Mouse (Mus musculus) heart, postnatal 36 days (tissue): Measurements from ENCODE around the gene Calm1. TPM values are rescaled to one million over a fixed set of nuclear protein-coding genes. Genes with fewer than 3 reads are reported as not detected.
"Not testable (repeated sequence)": the region's sequence is repeated elsewhere in the genome, so short reads cannot be mapped to it uniquely, and the experiment has no call there.

Source experiments
- DNase-seq, 2 experiments: peaks; one replicate each; pipeline ENCODE4 v3.0.0; 2021 to 2022
- intact Hi-C: fragments of 180-260 bp; cut with DNase I; formaldehyde crosslinking; loops from one replicate; pipeline ENCODE4 v1.15.1; 2025
- total RNA-seq, 2 experiments: library from RNA; stranded (reverse); gene quantifications; 2 replicates each; pipeline ENCODE4 v1.2.3; 2021

Gene Calm1
- 100 to 1,000 TPM; 223 to 265 TPM for total RNA-seq

GRCm38 (mm10) chr12:100198967-100199660 is at the start of gene Calm1:
Gene Calm1, plus strand, starts transcription at chr12:100199435.
- intact Hi-C loops = loop anchor here (1.0 to 5.0 kb wide), 2 partner anchors 12 to 42 kb away; partner anchors contain the start of gene Nrde2
- DNase-seq = peak; percentile 97

- DNase-seq = no peak
- intact Hi-C loops = loop anchor here (10.0 kb wide), 2 partner anchors 572 to 772 kb away; partner anchors contain the start of gene Rps6ka5
Observed at GRCm38 (mm10) chr12:100152466-100152865, 46.8 kb upstream of the Calm1 start.

- DNase-seq = peak; percentile 86 to 91
- intact Hi-C loops = loop anchor here (5.0 to 10.0 kb wide), 3 partner anchors 38 to 765 kb away; partner anchors contain the start of genes Calm1 and Rps6ka5
Observed at GRCm38 (mm10) chr12:100159261-100159975, 39.8 kb upstream of the Calm1 start, which contains the start of gene Nrde2. Gene Nrde2, minus strand, starts transcription at chr12:100159653.

GRCm38 (mm10) chr12:100164991-100165500 is 34.2 kb upstream of the Calm1 start:
- no peak for DNase-seq
- intact Hi-C loops = no loop called here

- intact Hi-C loops = loop anchor here (2.0 kb wide), 1 partner anchor 21 kb away; no protein-coding TSS in a partner anchor
- peak; percentile 19 to 30 for DNase-seq
Observed at GRCm38 (mm10) chr12:100166177-100166576, 33.1 kb upstream of the Calm1 start.

GRCm38 (mm10) chr12:100166939-100167338 is 32.3 kb upstream of the Calm1 start:
- no peak for DNase-seq
- intact Hi-C loops = loop anchor here (2.0 kb wide), 1 partner anchor 20 kb away; no protein-coding TSS in a partner anchor

- intact Hi-C loops = loop anchor here (2.0 kb wide), 1 partner anchor 19 kb away; no protein-coding TSS in a partner anchor
- DNase-seq = no peak
Observed at GRCm38 (mm10) chr12:100167502-100167901, 31.7 kb upstream of the Calm1 start.

- intact Hi-C loops = loop anchor here (2.0 kb wide), 1 partner anchor 19 kb away; no protein-coding TSS in a partner anchor
- DNase-seq = peak; percentile 30 to 38
Observed at GRCm38 (mm10) chr12:100167931-100168871, 31.0 kb upstream of the Calm1 start.

- intact Hi-C loops = loop anchor here (10.0 kb wide), 1 partner anchor 672 kb away; no protein-coding TSS in a partner anchor
Observed at GRCm38 (mm10) chr12:100172481-100172880, 26.8 kb upstream of the Calm1 start.

GRCm38 (mm10) chr12:100176469-100177056 is 22.7 kb upstream of the Calm1 start:
- DNase-seq = no peak
- intact Hi-C loops = loop anchor here (10.0 kb wide), 1 partner anchor 668 kb away; no protein-coding TSS in a partner anchor

More at GRCm38 (mm10) chr12:100172481-100172880, 26.8 kb upstream of the Calm1 start:
- no peak for DNase-seq

- intact Hi-C loops = loop anchor here (10.0 kb wide), 1 partner anchor 666 kb away; no protein-coding TSS in a partner anchor
Observed at GRCm38 (mm10) chr12:100178898-100179440, 20.3 kb upstream of the Calm1 start.

GRCm38 (mm10) chr12:100180802-100181201 is 18.4 kb upstream of the Calm1 start:
- intact Hi-C loops = no loop called here
- DNase-seq = no peak

More at GRCm38 (mm10) chr12:100178898-100179440, 20.3 kb upstream of the Calm1 start:
- DNase-seq = no peak

- DNase-seq = no peak
- intact Hi-C loops = no loop called here
Observed at GRCm38 (mm10) chr12:100182676-100183075, 16.6 kb upstream of the Calm1 start.

- intact Hi-C loops = no loop called here
- DNase-seq = no peak
Observed at GRCm38 (mm10) chr12:100183970-100184369, 15.3 kb upstream of the Calm1 start.

GRCm38 (mm10) chr12:100184976-100185375 is 14.3 kb upstream of the Calm1 start:
- intact Hi-C loops, DNase-seq: not testable (repeated sequence)

- no peak for DNase-seq
- intact Hi-C loops = loop anchor here (2.0 kb wide), 1 partner anchor 19 kb away; no protein-coding TSS in a partner anchor
Observed at GRCm38 (mm10) chr12:100185897-100186296, 13.3 kb upstream of the Calm1 start.

GRCm38 (mm10) chr12:100186376-100186775 is 12.9 kb upstream of the Calm1 start:
- intact Hi-C loops = loop anchor here (2.0 kb wide), 1 partner anchor 20 kb away; no protein-coding TSS in a partner anchor
- DNase-seq = no peak

GRCm38 (mm10) chr12:100187013-100187755 is 12.1 kb upstream of the Calm1 start:
- DNase-seq = peak; percentile 97 to 98
- intact Hi-C loops = loop anchor here (1.0 to 2.0 kb wide), 2 partner anchors 12 to 20 kb away; partner anchors contain the start of gene Calm1
